ENCODE assay signal across 20 mouse cellular contexts in genomic region chr19:53409663-53410307, GRCm38 (mm10). TPM values are rescaled to one million over a fixed set of nuclear protein-coding genes. Genes with fewer than 3 reads are reported as not detected.
A peak's percentile ranks its signal among the peaks of the same experiment; 100 is the strongest.
DNase-seq lines count a peak whose midpoint lies in the region; ATAC-seq and TF ChIP-seq lines count a peak whose summit lies in the region.
"Had no signal": no experiment of that assay in that cellular context is flagged by ENCODE, and none has a peak within 500 bp of the region (broad histone marks: within the 10 kb centered on the region; RNA-seq: fewer than 3 reads in every experiment).

No protein-coding gene starts in this region.

- H3K4me2 ChIP-seq in heart, embryonic 14.5 days (ENCODE audit: low read length), result peak overlapping the region; percentile 47
- peak overlapping the region; percentile 13 for H3K4me2 ChIP-seq in liver, embryonic 12.5 days
- H3K4me2 ChIP-seq in liver, postnatal 0 days (ENCODE audit: low read depth, low read length), result no peak overlapping the region
- H3K4me2 ChIP-seq: embryonic facial prominence, embryonic 15.5 days; forebrain, embryonic 15.5 days; limb, embryonic 15.5 days had no signal

- H3K9ac ChIP-seq in heart, embryonic 14.5 days (ENCODE audit: low read length), result peak overlapping the region; percentile 27; the same call in 1 of the 2 replicates
- no peak overlapping the region for H3K9ac ChIP-seq in liver, embryonic 12.5 days
- no peak overlapping the region for H3K9ac ChIP-seq in liver, postnatal 0 days (replicated peaks)
- H3K9ac ChIP-seq: embryonic facial prominence, embryonic 15.5 days; forebrain, embryonic 15.5 days; limb, embryonic 15.5 days had no signal

- no peak overlapping the region for H3K4me3 ChIP-seq in heart, embryonic 14.5 days (ENCODE audit: control insufficient read depth in 1 of 2, insufficient read depth in 1 of 2, low read depth in 1 of 2, low read length in 2 of 2)
- H3K4me3 ChIP-seq in liver, embryonic 12.5 days, result no peak overlapping the region
- no peak overlapping the region for H3K4me3 ChIP-seq in liver, postnatal 0 days (ENCODE audit: low read depth, low read length)
- peak overlapping the region; percentile 41 for H3K4me3 ChIP-seq in E14TG2a.4 (replicated peaks; ENCODE audit: low read length)
- H3K4me3 ChIP-seq in embryonic fibroblast, embryonic 13.5 days (ENCODE audit: insufficient read depth, low read length), result no peak overlapping the region
- H3K4me3 ChIP-seq: embryonic facial prominence, embryonic 15.5 days; forebrain, embryonic 15.5 days; heart, adult 2 months; left cerebral cortex, adult 2 months; limb, embryonic 15.5 days; midbrain, embryonic 10.5 days had no signal

- H3K4me1 ChIP-seq in heart, embryonic 14.5 days (ENCODE audit: control insufficient read depth in 2 of 2, insufficient read depth in 2 of 2, low read length in 2 of 2), result peaks cover 22 to 35% of the 10 kb centered on the region in 2 experiments
- H3K4me1 ChIP-seq in liver, embryonic 12.5 days, result peaks cover 31% of the 10 kb centered on the region
- peaks cover 10% of the 10 kb centered on the region for H3K4me1 ChIP-seq in liver, postnatal 0 days (ENCODE audit: insufficient read depth)
- peaks cover 66% of the 10 kb centered on the region for H3K4me1 ChIP-seq in E14TG2a.4 (replicated peaks; ENCODE audit: low read depth, low read length)
- peaks cover 32% of the 10 kb centered on the region for H3K4me1 ChIP-seq in embryonic fibroblast, embryonic 13.5 days (ENCODE audit: control insufficient read depth, insufficient read depth, low read length)

- H3K36me3 ChIP-seq in heart, embryonic 14.5 days (ENCODE audit: control insufficient read depth, insufficient read depth, low read length), result no peaks in the 10 kb centered on the region
- H3K36me3 ChIP-seq in liver, embryonic 12.5 days, result no peaks in the 10 kb centered on the region
- no peaks in the 10 kb centered on the region for H3K36me3 ChIP-seq in liver, postnatal 0 days (replicated peaks; ENCODE audit: insufficient read depth, low read length)
- H3K36me3 ChIP-seq in E14TG2a.4 (ENCODE audit: insufficient read depth, low read length), result no peaks in the 10 kb centered on the region
- H3K36me3 ChIP-seq: embryonic facial prominence, embryonic 15.5 days; forebrain, embryonic 15.5 days; limb, embryonic 15.5 days; midbrain, embryonic 10.5 days had no signal

- 42% methylated on average over 17 of the region's 17 CpGs for WGBS in heart, embryonic 14.5 days
- 44% methylated on average over 17 of the region's 17 CpGs for whole genome bisulfite sequencing in liver, embryonic 12.5 days (ENCODE audit: insufficient replicate concordance)
- WGBS in liver, postnatal 0 days (ENCODE audit: insufficient replicate concordance), result 57% methylated on average over 17 of the region's 17 CpGs

- intact Hi-C loops in heart, postnatal 36 days (cut with DNase I), result no loop called here

- ATAC-seq in heart, embryonic 14.5 days (ENCODE audit: insufficient number of reproducible peaks, insufficient read depth, low FRiP score, low read depth), result no peak
- no peak for ATAC-seq in liver, embryonic 12.5 days
- no peak for ATAC-seq in liver, postnatal 0 days
- ATAC-seq in activated CD4-positive, CD25-positive, alpha-beta regulatory T cell, adult 4 months, result no peak
- ATAC-seq: forebrain, embryonic 15.5 days had no signal

- no peak for TF ChIP-seq EP300 in liver, postnatal 0 days (IDR thresholded peaks at IDR 0.05; ENCODE audit: low read depth)

- H3K27ac ChIP-seq in heart, embryonic 14.5 days (replicated peaks in 1 of 2; ENCODE audit: control insufficient read depth in 1 of 2, insufficient read depth in 1 of 2, low read depth in 2 of 2, low read length in 2 of 2), result no peak overlapping the region
- no peak overlapping the region for H3K27ac ChIP-seq in liver, embryonic 12.5 days
- no peak overlapping the region for H3K27ac ChIP-seq in liver, postnatal 0 days (ENCODE audit: low read depth)
- peak overlapping the region; percentile 91 for H3K27ac ChIP-seq in embryonic fibroblast, embryonic 13.5 days (ENCODE audit: insufficient read depth, low read length)
- H3K27ac ChIP-seq: embryonic facial prominence, embryonic 15.5 days; forebrain, embryonic 15.5 days; heart, adult 2 months; left cerebral cortex, adult 2 months; limb, embryonic 15.5 days; midbrain, embryonic 10.5 days had no signal

- no peaks in the 10 kb centered on the region for H3K27me3 ChIP-seq in heart, embryonic 14.5 days (ENCODE audit: control insufficient read depth, insufficient read depth, low read length)
- no peaks in the 10 kb centered on the region for H3K27me3 ChIP-seq in liver, embryonic 12.5 days (replicated peaks)
- no peaks in the 10 kb centered on the region for H3K27me3 ChIP-seq in liver, postnatal 0 days (ENCODE audit: insufficient read depth, low read length)
- no peaks in the 10 kb centered on the region for H3K27me3 ChIP-seq in E14TG2a.4 (ENCODE audit: insufficient read depth, low read length)
- H3K27me3 ChIP-seq: embryonic facial prominence, embryonic 15.5 days; forebrain, embryonic 15.5 days; limb, embryonic 15.5 days had no signal

- no peak for DNase-seq in heart, postnatal 36 days
- no peak for DNase-seq in liver, postnatal 0 days
- DNase-seq in embryo, embryonic 10.5 days (ENCODE audit: low spot score), result no peak
- DNase-seq: cerebellum, postnatal 14 days; heart, adult 2 months; lung, postnatal 10 days; thymus, postnatal 25 days had no signal

- H3K9me3 ChIP-seq in heart, embryonic 14.5 days (ENCODE audit: control insufficient read depth, low read length), result no peaks in the 10 kb centered on the region
- H3K9me3 ChIP-seq in liver, embryonic 12.5 days (replicated peaks), result no peaks in the 10 kb centered on the region
- H3K9me3 ChIP-seq in liver, postnatal 0 days (ENCODE audit: low read length), result no peaks in the 10 kb centered on the region
- no peaks in the 10 kb centered on the region for H3K9me3 ChIP-seq in E14TG2a.4 (ENCODE audit: low read length)
- H3K9me3 ChIP-seq: embryonic facial prominence, embryonic 15.5 days; forebrain, embryonic 15.5 days; limb, embryonic 15.5 days had no signal

- TF ChIP-seq POLR2A in embryonic fibroblast, embryonic 13.5 days (IDR thresholded peaks at IDR 0.05; ENCODE audit: low read depth, low read length), result no peak

- no peak for TF ChIP-seq CTCF in liver, postnatal 0 days (IDR thresholded peaks at IDR 0.05; ENCODE audit: low read depth)
- no peak for TF ChIP-seq CTCF in E14TG2a.4 (conservative IDR thresholded peaks at IDR 0.05; ENCODE audit: low read length)
- no peak for TF ChIP-seq CTCF in embryonic fibroblast, embryonic 13.5 days (IDR thresholded peaks at IDR 0.05; ENCODE audit: borderline replicate concordance, insufficient read depth, low read length)

RNA-seq across cellular contexts. Expression of gene Smndc1, which starts 19.4 kb away (rescaled TPM):
- polyA plus RNA-seq in heart, embryonic 14.5 days (2014; fragmentation: Nextera tagmentation; extraction: Ambion mirVana), result 31.5 and 32.7 TPM in 2 replicates
- total RNA-seq in heart, postnatal 36 days (2021), result 10 to 100 TPM; 33.0 to 33.8 TPM
- polyA plus RNA-seq in liver, embryonic 12.5 days (2016; fragmentation: Nextera tagmentation; extraction: Ambion mirVana), result 29.3 and 30.6 TPM in 2 replicates
- 18.9 and 21.7 TPM in 2 replicates for polyA plus RNA-seq in liver, postnatal 0 days (2015; fragmentation: Nextera tagmentation; extraction: Ambion mirVana)
- 55.0 and 61.7 TPM in 2 replicates for polyA plus RNA-seq in embryonic fibroblast, embryonic 13.5 days (2011; ENCODE audit: insufficient read length, low read depth, missing spikeins)
- 10 to 100 TPM; 35.9 TPM for polyA plus RNA-seq in activated CD4-positive, CD25-positive, alpha-beta regulatory T cell, adult 4 months (2017; shearing (Covaris generic))

RNA-seq across cellular contexts. Expression of gene Gm10197, which starts 38.2 kb away (rescaled TPM):
- not detected in 2 replicates for polyA plus RNA-seq in heart, embryonic 14.5 days (2014; fragmentation: Nextera tagmentation; extraction: Ambion mirVana)
- total RNA-seq in heart, postnatal 36 days (2021), result not detected
- not detected in 2 replicates for polyA plus RNA-seq in liver, embryonic 12.5 days (2016; fragmentation: Nextera tagmentation; extraction: Ambion mirVana)
- not detected in 2 replicates for polyA plus RNA-seq in liver, postnatal 0 days (2015; fragmentation: Nextera tagmentation; extraction: Ambion mirVana)
- polyA plus RNA-seq in embryonic fibroblast, embryonic 13.5 days (2011; ENCODE audit: insufficient read length, low read depth, missing spikeins), result not detected in 2 replicates
- not detected for polyA plus RNA-seq in activated CD4-positive, CD25-positive, alpha-beta regulatory T cell, adult 4 months (2017; shearing (Covaris generic))
- total RNA-seq: adrenal gland, postnatal 4 days; gastrocnemius, adult 18-20 months; heart, adult 2 months; layer of hippocampus, adult 18-20 months; left cerebral cortex, adult 2 months had no signal
- polyA plus RNA-seq: embryonic facial prominence, embryonic 15.5 days; forebrain, embryonic 15.5 days; heart, adult 2 months; limb, embryonic 15.5 days had no signal
